Mouse (Mus musculus) layer of hippocampus, adult 9-10 months (tissue): ENCODE measurements around the gene Kcne4.

Experiments used
- DNase-seq: peaks from one replicate; pipeline ENCODE4 v3.0.0; 2022; ENCODE audit warnings: low spot score

Gene Kcne4

GRCm38 (mm10) chr1:78860056-78860455 lies 43.5 kb downstream of the Kcne4 start:
- no peak for DNase-seq

- no peak for DNase-seq
Observed at GRCm38 (mm10) chr1:78862281-78862680, 45.7 kb downstream of the Kcne4 start.

GRCm38 (mm10) chr1:78863833-78864232 lies 47.3 kb downstream of the Kcne4 start:
- no peak for DNase-seq

- DNase-seq, result no peak
Observed at GRCm38 (mm10) chr1:78864351-78864750, 47.8 kb downstream of the Kcne4 start.

- DNase-seq, result no peak
Observed at GRCm38 (mm10) chr1:78864799-78865346, 48.3 kb downstream of the Kcne4 start.

- DNase-seq, result no peak
Observed at GRCm38 (mm10) chr1:78865991-78866390, 49.4 kb downstream of the Kcne4 start.

GRCm38 (mm10) chr1:78866455-78866854 lies 49.9 kb downstream of the Kcne4 start:
- no peak for DNase-seq
